Mouse (Mus musculus): ENCODE results near the gene Pipox.

DNA sequence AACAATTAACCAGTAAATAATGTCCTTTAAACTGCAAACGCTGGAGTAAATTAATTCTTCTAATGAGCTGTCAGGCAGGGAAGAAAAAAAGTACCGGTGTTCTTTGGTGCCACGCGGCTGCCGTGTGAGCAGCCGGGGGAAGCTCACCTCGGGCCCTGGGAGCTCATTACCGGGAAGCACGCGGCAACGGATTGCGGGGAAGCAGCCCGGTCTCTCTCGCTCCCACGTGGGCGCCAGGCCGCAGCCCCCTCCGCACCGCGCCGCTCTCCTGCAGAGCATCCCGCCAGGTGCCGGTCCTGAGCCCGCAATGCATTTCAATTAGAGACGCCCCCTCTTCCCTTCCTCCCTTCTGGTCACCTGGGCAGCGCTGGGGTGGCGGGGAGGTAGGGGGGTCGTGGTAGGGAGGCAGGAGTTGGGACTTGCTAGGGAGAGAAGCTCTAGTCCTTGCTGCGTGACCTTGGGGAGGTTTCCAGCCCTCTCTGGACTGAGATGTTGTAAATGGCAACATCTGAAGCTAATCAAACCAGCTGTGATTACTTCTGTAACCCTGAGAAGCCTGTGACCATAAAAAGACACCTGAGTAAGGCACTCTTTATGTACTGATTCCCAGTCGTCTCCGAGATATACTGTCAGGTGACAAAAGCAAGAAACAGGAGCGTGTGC, 20.8 kb upstream of the Pipox start:
- TF ChIP-seq CHD2 (IDR thresholded peaks at IDR 0.05; ENCODE audit: low read depth, low read length), result no peak
- no peak for TF ChIP-seq HCFC1 (IDR thresholded peaks at IDR 0.05; ENCODE audit: borderline replicate concordance, insufficient read depth, low read length)
- TF ChIP-seq MAFK (IDR thresholded peaks at IDR 0.05; ENCODE audit: insufficient read depth, low read depth, low read length), result no peak
- no peak for TF ChIP-seq ZNF384 (IDR thresholded peaks at IDR 0.05; ENCODE audit: low read depth, low read length)
- TF ChIP-seq ZC3H11A (IDR thresholded peaks at IDR 0.05; ENCODE audit: borderline replicate concordance, low read depth, low read length), result no peak
